Comparison of ENCODE assay signal across 21 mouse cellular contexts in genomic region chr7:112930669-112931068, GRCm38 (mm10). TPM values are rescaled to one million over a fixed set of nuclear protein-coding genes. Genes with fewer than 3 reads are reported as not detected.
DNase-seq lines count a peak whose midpoint lies in the region; ATAC-seq lines count a peak whose summit lies in the region.
"Had no signal": no experiment of that assay in that cellular context is flagged by ENCODE, and none has a peak within 500 bp of the region (broad histone marks: within the 10 kb centered on the region; RNA-seq: fewer than 3 reads in every experiment).

No protein-coding gene starts in this region.

- ATAC-seq in monocyte, adult 5-6 weeks (replicated peaks; ENCODE audit: insufficient number of reproducible peaks, low FRiP score, low TSS enrichment, poor library complexity, severe bottlenecking) = no peak
- ATAC-seq: forebrain, embryonic 15.5 days had no signal

- H3K36me3 ChIP-seq in midbrain, embryonic 10.5 days = no peaks in the 10 kb centered on the region
- H3K36me3 ChIP-seq: embryonic facial prominence, embryonic 13.5 days; forebrain, embryonic 15.5 days; G1E; heart, embryonic 10.5 days; hindbrain, embryonic 10.5 days; neural tube, embryonic 12.5 days had no signal

- H3K4me3 ChIP-seq in midbrain, embryonic 10.5 days = no peak overlapping the region
- H3K4me3 ChIP-seq: embryonic facial prominence, embryonic 13.5 days; forebrain, embryonic 15.5 days; gastrocnemius, adult 2 months; heart, embryonic 10.5 days; hindbrain, embryonic 10.5 days; neural tube, embryonic 12.5 days had no signal

- no peaks in the 10 kb centered on the region for H3K27me3 ChIP-seq in midbrain, embryonic 10.5 days (ENCODE audit: low read depth, poor library complexity, severe bottlenecking)
- H3K27me3 ChIP-seq: embryonic facial prominence, embryonic 13.5 days; forebrain, embryonic 15.5 days; neural tube, embryonic 12.5 days had no signal

- peak; percentile 10 to 12 for DNase-seq in lung, adult 18-20 months
- no peak for DNase-seq in lung, postnatal 25 days (ENCODE audit: low spot score)
- DNase-seq in adrenal gland, postnatal 14 days = peak; percentile 76
- peak; percentile 52 for DNase-seq in kidney, adult 9 months
- peak; percentile 64 to 78 for DNase-seq in kidney, postnatal 25 days
- DNase-seq in thymus, postnatal 0 days (ENCODE audit: low spot score) = no peak
- DNase-seq in midbrain, embryonic 10.5 days (ENCODE audit: low spot score) = no peak
- DNase-seq: cerebellum, adult 11 months; cerebellum, postnatal 14 days; gastrocnemius, adult 2 months; lung, adult 2 months; right cerebral cortex, postnatal 25 days; thymus, adult 18-20 months had no signal

- H3K27ac ChIP-seq in midbrain, embryonic 10.5 days (replicated peaks) = no peak overlapping the region
- H3K27ac ChIP-seq: embryonic facial prominence, embryonic 13.5 days; forebrain, embryonic 15.5 days; gastrocnemius, adult 2 months; heart, embryonic 10.5 days; hindbrain, embryonic 10.5 days; macrophage; neural tube, embryonic 12.5 days had no signal

- H3K9me3 ChIP-seq in midbrain, embryonic 10.5 days (replicated peaks) = no peaks in the 10 kb centered on the region
- H3K9me3 ChIP-seq: embryonic facial prominence, embryonic 13.5 days; forebrain, embryonic 15.5 days; heart, embryonic 10.5 days; hindbrain, embryonic 10.5 days; neural tube, embryonic 12.5 days had no signal

- peaks cover 10% of the 10 kb centered on the region for H3K4me1 ChIP-seq in midbrain, embryonic 10.5 days
- H3K4me1 ChIP-seq: forebrain, embryonic 15.5 days had no signal

- WGBS in midbrain, embryonic 10.5 days = 74% methylated on average over 7 of the region's 7 CpGs

RNA-seq across cellular contexts. Expression of gene Rassf10, which starts 23.1 kb away (rescaled TPM):
- total RNA-seq in adrenal gland, postnatal 14 days (2021) = 4.7 and 5.2 TPM in 2 replicates
- polyA plus RNA-seq in thymus, postnatal 0 days (2015; fragmentation: Nextera tagmentation; extraction: Ambion mirVana) = 0.92 and 1.0 TPM in 2 replicates
- polyA plus RNA-seq in midbrain, embryonic 10.5 days (2016; fragmentation: Nextera tagmentation; extraction: Ambion mirVana) = 0.22 and 0.27 TPM in 2 replicates
- total RNA-seq in monocyte, adult 5-6 weeks (2017) = not detected in 3 replicates
- total RNA-seq: G1E had no signal
- polyA plus RNA-seq: G1E, macrophage had no signal

Comparison
In these comparisons a context has a peak if more than half of its experiments do, and no peak if none do; other contexts are left out.
1. DNase-seq: peak in lung, adult 18-20 months (2 of 2), adrenal gland, postnatal 14 days (single experiment), kidney, adult 9 months (single experiment) and kidney, postnatal 25 days (2 of 2); none in lung, postnatal 25 days (single experiment), thymus, postnatal 0 days (single experiment) and midbrain, embryonic 10.5 days (single experiment).